Comparison of ENCODE assay signal across 28 mouse cellular contexts in the genomic region with DNA sequence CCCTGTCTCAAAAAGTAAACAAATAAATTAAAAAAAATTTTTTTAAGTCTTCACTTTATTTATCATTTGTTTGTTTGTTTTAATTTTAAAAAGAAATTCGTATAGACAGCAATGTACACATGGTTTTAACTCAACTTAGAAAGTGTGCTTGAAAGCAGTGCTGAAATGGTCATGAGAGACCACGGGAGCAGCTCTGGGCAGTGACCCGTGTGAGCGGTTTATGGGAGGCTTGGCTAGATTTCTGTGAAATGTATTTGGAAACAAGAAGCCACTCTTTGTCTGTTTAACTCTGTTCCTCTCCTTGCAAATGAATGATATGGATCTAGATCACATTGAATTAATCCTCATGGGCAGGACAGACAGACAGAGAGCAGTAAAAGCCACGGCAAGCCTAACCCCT. TPM values are rescaled to one million over a fixed set of nuclear protein-coding genes. Genes with fewer than 3 reads are reported as not detected.
DNase-seq lines count a peak whose midpoint lies in the region; ATAC-seq and TF ChIP-seq lines count a peak whose summit lies in the region.
"Had no signal": no experiment of that assay in that cellular context is flagged by ENCODE, and none has a peak within 500 bp of the region (broad histone marks: within the 10 kb centered on the region; RNA-seq: fewer than 3 reads in every experiment).

No protein-coding gene starts in this region.

- H3K27ac ChIP-seq in kidney, adult 2 months (ENCODE audit: insufficient read depth, low read depth, low read length) = no peak overlapping the region
- no peak overlapping the region for H3K27ac ChIP-seq in kidney, embryonic 14.5 days (ENCODE audit: low read depth, low read length)
- no peak overlapping the region for H3K27ac ChIP-seq in kidney, postnatal 0 days
- H3K27ac ChIP-seq: embryonic facial prominence, embryonic 13.5 days; embryonic facial prominence, embryonic 15.5 days; forebrain, embryonic 10.5 days; forebrain, embryonic 12.5 days had no signal

- TF ChIP-seq CTCF in kidney, adult 2 months (conservative IDR thresholded peaks at IDR 0.05; ENCODE audit: insufficient read depth, insufficient read length, low read depth, low read length) = no peak
- TF ChIP-seq CTCF in kidney, postnatal 0 days (IDR thresholded peaks at IDR 0.05; ENCODE audit: low read depth) = no peak

- 45% methylated on average over 5 of the region's 5 CpGs for WGBS in kidney, adult 2 months
- 56% methylated on average over 5 of the region's 5 CpGs for WGBS in kidney, embryonic 14.5 days
- WGBS in kidney, postnatal 0 days = 51% methylated on average over 5 of the region's 5 CpGs

- H3K36me3 ChIP-seq in kidney, adult 2 months (ENCODE audit: control insufficient read depth, insufficient read depth, low read length) = no peaks in the 10 kb centered on the region
- no peaks in the 10 kb centered on the region for H3K36me3 ChIP-seq in kidney, embryonic 14.5 days (ENCODE audit: control insufficient read depth, insufficient read depth, low read length)
- no peaks in the 10 kb centered on the region for H3K36me3 ChIP-seq in kidney, postnatal 0 days (ENCODE audit: insufficient read depth, low read length)
- H3K36me3 ChIP-seq: embryonic facial prominence, embryonic 13.5 days; embryonic facial prominence, embryonic 15.5 days; forebrain, embryonic 10.5 days; forebrain, embryonic 12.5 days; G1E had no signal

- no peak for TF ChIP-seq POLR2A in kidney, adult 2 months (IDR thresholded peaks at IDR 0.05; ENCODE audit: low read depth, low read length)

- peaks cover 5% of the 10 kb centered on the region; the same call in 1 of the 2 replicates for H3K4me1 ChIP-seq in kidney, adult 2 months (ENCODE audit: control insufficient read depth, insufficient read depth, low read length)
- no peaks in the 10 kb centered on the region for H3K4me1 ChIP-seq in kidney, embryonic 14.5 days (ENCODE audit: control insufficient read depth, insufficient read depth, low read length)
- H3K4me1 ChIP-seq in kidney, postnatal 0 days (replicated peaks; ENCODE audit: insufficient read depth, low read length) = no peaks in the 10 kb centered on the region
- H3K4me1 ChIP-seq: embryonic facial prominence, embryonic 13.5 days; embryonic facial prominence, embryonic 15.5 days; forebrain, embryonic 12.5 days had no signal

- no peak overlapping the region for H3K9ac ChIP-seq in kidney, embryonic 14.5 days (ENCODE audit: low read depth, low read length)
- H3K9ac ChIP-seq in kidney, postnatal 0 days (ENCODE audit: low read depth, low read length) = no peak overlapping the region
- H3K9ac ChIP-seq: embryonic facial prominence, embryonic 13.5 days; embryonic facial prominence, embryonic 15.5 days; forebrain, embryonic 12.5 days had no signal

- ATAC-seq in kidney, embryonic 14.5 days (ENCODE audit: low FRiP score, low TSS enrichment) = no peak
- no peak for ATAC-seq in kidney, postnatal 0 days (replicated peaks; ENCODE audit: low FRiP score, low read depth)
- ATAC-seq: CD4-positive, CD25-positive, alpha-beta regulatory T cell, adult 4 months; forebrain, embryonic 14.5 days; forebrain, embryonic 16.5 days had no signal

- H3K9me3 ChIP-seq in kidney, embryonic 14.5 days (ENCODE audit: control insufficient read depth, low read length) = no peaks in the 10 kb centered on the region
- no peaks in the 10 kb centered on the region for H3K9me3 ChIP-seq in kidney, postnatal 0 days (replicated peaks; ENCODE audit: low read length)
- H3K9me3 ChIP-seq: embryonic facial prominence, embryonic 13.5 days; embryonic facial prominence, embryonic 15.5 days; forebrain, embryonic 10.5 days; forebrain, embryonic 12.5 days; G1E had no signal

- H3K4me3 ChIP-seq in kidney, adult 2 months (ENCODE audit: insufficient read depth, low read depth, low read length) = no peak overlapping the region
- no peak overlapping the region for H3K4me3 ChIP-seq in kidney, embryonic 14.5 days (ENCODE audit: low read length)
- H3K4me3 ChIP-seq in kidney, postnatal 0 days (replicated peaks; ENCODE audit: low read depth, low read length) = no peak overlapping the region
- H3K4me3 ChIP-seq: embryonic facial prominence, embryonic 13.5 days; embryonic facial prominence, embryonic 15.5 days; erythroblast, embryonic 14.5 days; forebrain, embryonic 10.5 days; forebrain, embryonic 12.5 days had no signal

- no peak overlapping the region for H3K4me2 ChIP-seq in kidney, embryonic 14.5 days (replicated peaks; ENCODE audit: low read depth, low read length)
- no peak overlapping the region for H3K4me2 ChIP-seq in kidney, postnatal 0 days (ENCODE audit: low read length)
- H3K4me2 ChIP-seq: embryonic facial prominence, embryonic 13.5 days; embryonic facial prominence, embryonic 15.5 days; forebrain, embryonic 12.5 days had no signal

- no peaks in the 10 kb centered on the region for H3K27me3 ChIP-seq in kidney, adult 2 months (replicated peaks; ENCODE audit: control insufficient read depth, insufficient read depth, low read length)
- no peaks in the 10 kb centered on the region for H3K27me3 ChIP-seq in kidney, embryonic 14.5 days (ENCODE audit: control insufficient read depth, insufficient read depth, low read length)
- H3K27me3 ChIP-seq in kidney, postnatal 0 days (ENCODE audit: insufficient read depth, low read length) = no peaks in the 10 kb centered on the region
- H3K27me3 ChIP-seq: CH12.LX; embryonic facial prominence, embryonic 13.5 days; embryonic facial prominence, embryonic 15.5 days; forebrain, embryonic 12.5 days had no signal

- DNase-seq in kidney, adult 11 months = peak; percentile 11
- no peak for DNase-seq in kidney, postnatal 10 days
- DNase-seq in kidney, adult 2 months = peak; percentile 58
- peak; percentile 37 for DNase-seq in kidney, postnatal 0 days (ENCODE audit: low spot score)
- peak; percentile 31 to 57 for DNase-seq in kidney, postnatal 36 days
- no peak for DNase-seq in Muller cell, postnatal 12 days (ENCODE audit: inconsistent ontology term)
- no peak for DNase-seq in heart, adult 11 months
- DNase-seq: adrenal gland, adult 2 months; adrenal gland, postnatal 10 days; adrenal gland, postnatal 25 days; B cell, adult 2 months; cerebellum, adult 11 months; cerebellum, adult 18-20 months; cerebellum, adult 8-10 months; cerebellum, adult 9-11 months; cerebellum, postnatal 14 days; cerebellum, postnatal 36 days had no signal

RNA-seq across cellular contexts. Expression of a gene that starts 58.7 kb away (rescaled TPM):
- polyA plus RNA-seq in kidney, adult 2 months (2012; rRNA removed) = 88.7 and 99.9 TPM in 2 replicates
- 21.1 and 30.0 TPM in 2 replicates for polyA plus RNA-seq in kidney, embryonic 14.5 days (2014; fragmentation: Nextera tagmentation; extraction: Ambion mirVana)
- 41.7 and 44.6 TPM in 2 replicates for polyA plus RNA-seq in kidney, postnatal 0 days (2015; fragmentation: Nextera tagmentation; extraction: Ambion mirVana)

RNA-seq across cellular contexts. Expression of a gene that starts 59.3 kb away (rescaled TPM):
- 0.04 and 0.99 TPM in 2 replicates for polyA plus RNA-seq in kidney, adult 2 months (2012; rRNA removed)
- polyA plus RNA-seq in kidney, embryonic 14.5 days (2014; fragmentation: Nextera tagmentation; extraction: Ambion mirVana) = 0.24 and 0.26 TPM in 2 replicates
- polyA plus RNA-seq in kidney, postnatal 0 days (2015; fragmentation: Nextera tagmentation; extraction: Ambion mirVana) = 0.49 and 0.56 TPM in 2 replicates
- polyA plus RNA-seq: adrenal gland, adult 2 months; CD4-positive, CD25-positive, alpha-beta regulatory T cell, adult 4 months; erythroblast, embryonic 14.5 days; G1E had no signal

Comparison
In these comparisons a context has a peak if more than half of its experiments do, and no peak if none do; other contexts are left out.
1. DNase-seq: peak in kidney, adult 11 months (single experiment), kidney, adult 2 months (single experiment), kidney, postnatal 0 days (single experiment) and kidney, postnatal 36 days (2 of 2); none in kidney, postnatal 10 days (single experiment), Muller cell, postnatal 12 days (single experiment) and heart, adult 11 months (single experiment).